Mouse (Mus musculus) hindbrain, embryonic 11.5 days (tissue): ENCODE data around the gene Trem2. TPM values are rescaled to one million over a fixed set of nuclear protein-coding genes. Genes with fewer than 3 reads are reported as not detected.

Experiments used
- ATAC-seq: fragments of 200-750 bp; cut with Nextera tagmentation; 2 replicates; pipeline ENCODE4 v1.8.0; 2017; ENCODE audit warnings: mild to moderate bottlenecking, moderate TSS enrichment, moderate library complexity; ENCODE audit not compliant: low FRiP score
- DNase-seq: peaks from one replicate; pipeline ENCODE4 v3.0.0-alpha.2; 2015; ENCODE audit warnings: low spot score
- H3K27ac ChIP-seq: fragments of 300-500 bp; sonication (generic); 2 replicates; pipeline ENCODE4 v1.5.1; 2014; ENCODE audit warnings: mild to moderate bottlenecking, low read depth, low read length
- H3K27me3 ChIP-seq: fragments of 300-500 bp; sonication (generic); 2 replicates; pipeline ENCODE4 v1.6.1; 2014; ENCODE audit warnings: mild to moderate bottlenecking, low read length, moderate library complexity, mixed read lengths; ENCODE audit not compliant: control insufficient read depth, insufficient read depth
- H3K36me3 ChIP-seq: fragments of 300-500 bp; sonication (generic); 2 replicates; pipeline ENCODE4 v1.6.1; 2014; ENCODE audit warnings: mild to moderate bottlenecking, low read length, moderate library complexity, mixed read lengths; ENCODE audit not compliant: control insufficient read depth, insufficient read depth
- H3K4me1 ChIP-seq: fragments of 300-500 bp; sonication (generic); replicated peaks from 2 replicates; pipeline ENCODE4 v1.6.1; 2014; ENCODE audit warnings: low read length, mixed read lengths; ENCODE audit not compliant: control insufficient read depth, insufficient read depth
- H3K4me2 ChIP-seq: fragments of 300-500 bp; sonication (generic); replicated peaks from 2 replicates; pipeline ENCODE4 v1.6.1; 2014; ENCODE audit warnings: mild to moderate bottlenecking, low read depth, low read length
- H3K4me3 ChIP-seq: fragments of 300-500 bp; sonication (generic); 2 replicates; pipeline ENCODE4 v1.5.1; 2014; ENCODE audit warnings: low read depth, low read length
- H3K9ac ChIP-seq: fragments of 300-500 bp; sonication (generic); 2 replicates; pipeline ENCODE4 v1.6.1; 2014; ENCODE audit warnings: low read depth, low read length
- H3K9me3 ChIP-seq: fragments of 300-500 bp; sonication (generic); 2 replicates; pipeline ENCODE4 v1.6.1; 2016; ENCODE audit warnings: low read length; ENCODE audit not compliant: control insufficient read depth
- WGBS: fragments of 180-500 bp; shearing (Covaris S2); extraction: QIAGEN DNeasy Blood & Tissue Kit; methylation state at CpG from one replicate; pipeline ENCODE4 v1.1.7; 2014; 5-methylcytosine and 5-hydroxymethylcytosine counted together
- polyA plus RNA-seq: library from polyadenylated mRNA; unstranded; fragments of >200 nt; fragmentation: Nextera tagmentation; extraction: Ambion mirVana; gene quantifications from 2 replicates; pipeline ENCODE4 v1.2.1, GENCODE M21; 2014

Gene Trem2
- polyA plus RNA-seq, 1 experiment from 2014 or later: 3.0 TPM

- no peak overlapping the region for H3K4me2 ChIP-seq
- H3K27me3 ChIP-seq: no peaks in the 10 kb centered on the region
- no peak for DNase-seq
- no peaks in the 10 kb centered on the region for H3K36me3 ChIP-seq
- no peaks in the 10 kb centered on the region for H3K4me1 ChIP-seq
- H3K4me3 ChIP-seq: no peak overlapping the region
- H3K9me3 ChIP-seq: no peaks in the 10 kb centered on the region
- WGBS: 65% methylated on average over 2 of the region's 2 CpGs
- H3K27ac ChIP-seq: no peak overlapping the region
- H3K9ac ChIP-seq: no peak overlapping the region
- no peak for ATAC-seq
Measured at GRCm38 (mm10) chr17:48357892-48358291, 11.7 kb downstream of the Trem2 start.

GRCm38 (mm10) chr17:48359616-48360015 lies 13.4 kb downstream of the Trem2 start, which contains the start of gene Treml1:
Gene Treml1, plus strand, starts transcription at chr17:48359916.
- DNase-seq: no peak
- Histone ChIP-seq H3K36me3 (no peaks in the 10 kb centered on the region), H3K27me3 (no peaks in the 10 kb centered on the region), H3K9ac (no peak within 1 kb of the TSS), H3K4me2 (no peak within 1 kb of the TSS), H3K4me1 (no peaks in the 10 kb centered on the region), H3K27ac (no peak within 1 kb of the TSS), H3K4me3 (no peak within 1 kb of the TSS), H3K9me3 (no peaks in the 10 kb centered on the region)
- 85% methylated on average over 7 of the region's 7 CpGs for WGBS
- ATAC-seq: no peak

- Histone ChIP-seq H3K27ac (no peak overlapping the region), H3K4me2 (no peak overlapping the region), H3K27me3 (no peaks in the 10 kb centered on the region), H3K4me1 (no peaks in the 10 kb centered on the region), H3K4me3 (no peak overlapping the region), H3K36me3 (no peaks in the 10 kb centered on the region), H3K9ac (no peak overlapping the region), H3K9me3 (no peaks in the 10 kb centered on the region)
- DNase-seq (no peak), ATAC-seq (no peak)
- WGBS: 78% methylated on average over 4 of the region's 4 CpGs
Measured at GRCm38 (mm10) chr17:48360462-48360861, 14.3 kb downstream of the Trem2 start.

GRCm38 (mm10) chr17:48362346-48362745 lies 16.1 kb downstream of the Trem2 start:
- no peaks in the 10 kb centered on the region for H3K27me3 ChIP-seq
- H3K4me3 ChIP-seq: no peak overlapping the region
- H3K27ac ChIP-seq: no peak overlapping the region
- no peaks in the 10 kb centered on the region for H3K36me3 ChIP-seq
- no peak for ATAC-seq
- DNase-seq: no peak
- 91% methylated on average over 3 of the region's 3 CpGs for WGBS
- no peaks in the 10 kb centered on the region for H3K9me3 ChIP-seq
- no peak overlapping the region for H3K9ac ChIP-seq
- H3K4me2 ChIP-seq: no peak overlapping the region
- no peaks in the 10 kb centered on the region for H3K4me1 ChIP-seq

- DNase-seq (no peak), ATAC-seq (no peak)
- no peaks in the 10 kb centered on the region for H3K4me1 ChIP-seq
- H3K9ac ChIP-seq: no peak overlapping the region
- no peak overlapping the region for H3K4me3 ChIP-seq
- no peaks in the 10 kb centered on the region for H3K9me3 ChIP-seq
- no peak overlapping the region for H3K4me2 ChIP-seq
- WGBS: 95% methylated on average over 8 of the region's 8 CpGs
- H3K27ac ChIP-seq: no peak overlapping the region
- no peaks in the 10 kb centered on the region for H3K36me3 ChIP-seq
- no peaks in the 10 kb centered on the region for H3K27me3 ChIP-seq
Measured at GRCm38 (mm10) chr17:48362966-48363365, 16.8 kb downstream of the Trem2 start.

GRCm38 (mm10) chr17:48363421-48363965 lies 17.3 kb downstream of the Trem2 start:
- Histone ChIP-seq H3K27ac (no peak overlapping the region), H3K4me3 (no peak overlapping the region), H3K4me1 (no peaks in the 10 kb centered on the region), H3K4me2 (no peak overlapping the region), H3K9me3 (no peaks in the 10 kb centered on the region), H3K36me3 (no peaks in the 10 kb centered on the region), H3K9ac (no peak overlapping the region), H3K27me3 (no peaks in the 10 kb centered on the region)
- WGBS: 79% methylated on average over 6 of the region's 6 CpGs
- no peak for DNase-seq
- ATAC-seq: no peak

GRCm38 (mm10) chr17:48365511-48366155 lies 19.4 kb downstream of the Trem2 start:
- H3K27ac ChIP-seq: no peak overlapping the region
- H3K36me3 ChIP-seq: no peaks in the 10 kb centered on the region
- no peaks in the 10 kb centered on the region for H3K9me3 ChIP-seq
- ATAC-seq: no peak
- H3K4me1 ChIP-seq: no peaks in the 10 kb centered on the region
- no peaks in the 10 kb centered on the region for H3K27me3 ChIP-seq
- H3K4me3 ChIP-seq: no peak overlapping the region
- H3K9ac ChIP-seq: no peak overlapping the region
- DNase-seq: no peak
- 74% methylated on average over 9 of the region's 9 CpGs for whole genome bisulfite sequencing
- H3K4me2 ChIP-seq: no peak overlapping the region

GRCm38 (mm10) chr17:48366806-48367205 lies 20.6 kb downstream of the Trem2 start:
- Histone ChIP-seq H3K27me3 (no peaks in the 10 kb centered on the region), H3K9ac (no peak overlapping the region), H3K27ac (no peak overlapping the region), H3K36me3 (no peaks in the 10 kb centered on the region), H3K4me1 (no peaks in the 10 kb centered on the region), H3K9me3 (no peaks in the 10 kb centered on the region), H3K4me3 (no peak overlapping the region), H3K4me2 (no peak overlapping the region)
- WGBS: 92% methylated on average over 5 of the region's 5 CpGs
- DNase-seq (no peak), ATAC-seq (no peak)

- Histone ChIP-seq H3K4me2 (no peak overlapping the region), H3K27me3 (no peaks in the 10 kb centered on the region), H3K9ac (no peak overlapping the region), H3K36me3 (no peaks in the 10 kb centered on the region), H3K4me1 (no peaks in the 10 kb centered on the region), H3K4me3 (no peak overlapping the region), H3K27ac (no peak overlapping the region), H3K9me3 (no peaks in the 10 kb centered on the region)
- ATAC-seq (no peak), DNase-seq (no peak)
Measured at GRCm38 (mm10) chr17:48371621-48372020, 25.4 kb downstream of the Trem2 start.
